Mouse (Mus musculus) MEL (cell line): ENCODE measurements around the gene Mitf. TPM values are rescaled to one million over a fixed set of nuclear protein-coding genes. Genes with fewer than 3 reads are reported as not detected.

Source experiments
- DNase-seq: peaks from one replicate; pipeline ENCODE4 v3.0.0; 2011; ENCODE audit warnings: low read depth, low spot score
- H3K27ac ChIP-seq: 2 replicates; pipeline ENCODE4 v1.5.1; 2012; ENCODE audit warnings: low read depth, mild to moderate bottlenecking, control low read depth, low read length, moderate library complexity; ENCODE audit not compliant: control insufficient read depth
- H3K27me3 ChIP-seq, 2 experiments: fragments of 150-350 bp in 1 of 2; sonication (generic) in 1 of 2; 2 replicates each; pipeline ENCODE4 v1.6.1; 2012; ENCODE audit warnings: low read length in 2 of 2, mild to moderate bottlenecking in 2 of 2, improper control_type of control experiment in 1 of 2, moderate library complexity in 1 of 2; ENCODE audit not compliant: insufficient read depth in 2 of 2, control insufficient read depth in 1 of 2
- H3K36me3 ChIP-seq, 2 experiments: 2 replicates each; pipeline ENCODE4 v1.6.1; 2012 to 2014; ENCODE audit warnings: low read length in 2 of 2, improper control_type of control experiment in 1 of 2, inconsistent platforms in 1 of 2, mild to moderate bottlenecking in 1 of 2; ENCODE audit not compliant: insufficient read depth in 2 of 2, control insufficient read depth in 1 of 2
- H3K4me1 ChIP-seq, 2 experiments: fragments of 150-350 bp in 1 of 2; sonication (generic) in 1 of 2; 2 replicates each; pipeline ENCODE4 v1.6.1; 2012; ENCODE audit warnings: low read length in 2 of 2, improper control_type of control experiment in 1 of 2, mild to moderate bottlenecking in 1 of 2; ENCODE audit not compliant: insufficient read depth in 2 of 2, control insufficient read depth in 1 of 2
- H3K4me3 ChIP-seq, 2 experiments: fragments of 150-350 bp in 1 of 2; sonication (generic) in 1 of 2; 2 replicates each; pipeline ENCODE4 v1.5.1; 2012; ENCODE audit warnings: low read depth in 2 of 2, low read length in 2 of 2, mild to moderate bottlenecking in 2 of 2, moderate library complexity in 2 of 2, control low read depth in 1 of 2, improper control_type of control experiment in 1 of 2; ENCODE audit not compliant: control insufficient read depth in 1 of 2, insufficient read depth in 1 of 2
- H3K79me2 ChIP-seq: 2 replicates; pipeline ENCODE4 v1.6.1; 2012; ENCODE audit warnings: mild to moderate bottlenecking, low read length, moderate library complexity; ENCODE audit not compliant: control insufficient read depth, poor library complexity, insufficient read depth
- H3K9ac ChIP-seq: 2 replicates; pipeline ENCODE4 v1.6.1; 2012; ENCODE audit warnings: low read depth, mild to moderate bottlenecking, control low read depth, low read length, moderate library complexity; ENCODE audit not compliant: control insufficient read depth, poor library complexity, severe bottlenecking
- H3K9me3 ChIP-seq: fragments of 150-350 bp; sonication (generic); replicated peaks from 2 replicates; pipeline ENCODE4 v1.6.1; 2012; ENCODE audit warnings: mild to moderate bottlenecking, low read length, improper control_type of control experiment, moderate library complexity; ENCODE audit not compliant: insufficient read depth
- CTCF ChIP-seq, 3 experiments: IDR thresholded peaks in 2 of 3; conservative IDR thresholded peaks in 1 of 3; 2 replicates each; pipeline ENCODE4 v1.5.1; 2011 to 2012; ENCODE audit warnings: low read length in 3 of 3, low read depth in 2 of 3, mild to moderate bottlenecking in 2 of 3, improper control_type of control experiment in 1 of 3, inconsistent platforms in 1 of 3, mixed read lengths in 1 of 3, moderate library complexity in 1 of 3; ENCODE audit not compliant: control insufficient read depth in 1 of 3, insufficient read depth in 1 of 3, poor library complexity in 1 of 3, severe bottlenecking in 1 of 3
- E2F4 ChIP-seq: IDR thresholded peaks from 2 replicates; pipeline ENCODE4 v1.6.1; 2011; ENCODE audit warnings: low read depth, low read length, improper control_type of control experiment, borderline replicate concordance
- HCFC1 ChIP-seq: IDR thresholded peaks from 2 replicates; pipeline ENCODE4 v1.6.1; 2012; ENCODE audit warnings: low read depth, mild to moderate bottlenecking, inconsistent platforms, low read length, improper control_type of control experiment, moderate library complexity
- JUND ChIP-seq: IDR thresholded peaks from 2 replicates; pipeline ENCODE4 v1.6.1; 2011; ENCODE audit warnings: low read depth, mild to moderate bottlenecking, improper control_type of control experiment, low read length
- MAFK ChIP-seq: IDR thresholded peaks from 2 replicates; pipeline ENCODE4 v1.6.1; 2011; ENCODE audit warnings: low read depth, mild to moderate bottlenecking, low read length, improper control_type of control experiment, borderline replicate concordance
- MEF2A ChIP-seq: IDR thresholded peaks from 2 replicates; pipeline ENCODE4 v1.6.1; 2014; ENCODE audit warnings: low read depth, mild to moderate bottlenecking, inconsistent platforms, low read length, improper control_type of control experiment; ENCODE audit not compliant: poor library complexity, insufficient replicate concordance, severe bottlenecking; ENCODE audit errors: extremely low read depth
- MYB ChIP-seq: IDR thresholded peaks from 2 replicates; pipeline ENCODE4 v1.6.1; 2011; ENCODE audit warnings: mild to moderate bottlenecking, low read depth, low read length, improper control_type of control experiment
- MYC ChIP-seq: IDR thresholded peaks from 2 replicates; pipeline ENCODE4 v1.6.1; 2011; ENCODE audit warnings: low read depth, mild to moderate bottlenecking, low read length, improper control_type of control experiment, moderate library complexity
- NRF1 ChIP-seq: IDR thresholded peaks from 2 replicates; pipeline ENCODE4 v1.6.1; 2014; ENCODE audit warnings: low read depth, mild to moderate bottlenecking, inconsistent platforms, low read length, improper control_type of control experiment, moderate library complexity; ENCODE audit not compliant: poor library complexity, insufficient read depth, severe bottlenecking
- POLR2AphosphoS2 ChIP-seq: IDR thresholded peaks from 2 replicates; pipeline ENCODE4 v1.6.1; 2011; ENCODE audit warnings: low read length, improper control_type of control experiment
- POLR2AphosphoS5 ChIP-seq: IDR thresholded peaks from 2 replicates; pipeline ENCODE4 v1.6.1; 2012; ENCODE audit warnings: low read depth, borderline replicate concordance, mild to moderate bottlenecking, inconsistent platforms, low read length, moderate library complexity, mixed read lengths
- RAD21 ChIP-seq: IDR thresholded peaks from 2 replicates; pipeline ENCODE4 v1.6.1; 2011; ENCODE audit warnings: mild to moderate bottlenecking, low read depth, low read length, improper control_type of control experiment
- RCOR1 ChIP-seq: IDR thresholded peaks from 2 replicates; pipeline ENCODE4 v1.6.1; 2012; ENCODE audit warnings: low read depth, mild to moderate bottlenecking, inconsistent platforms, low read length, improper control_type of control experiment
- SIN3A ChIP-seq: IDR thresholded peaks from 2 replicates; pipeline ENCODE4 v1.6.1; 2012; ENCODE audit warnings: low read length, improper control_type of control experiment, inconsistent platforms
- TAL1 ChIP-seq: IDR thresholded peaks from 2 replicates; pipeline ENCODE4 v1.6.1; 2012; ENCODE audit warnings: mild to moderate bottlenecking, inconsistent platforms, low read length, moderate library complexity, mixed read lengths
- UBTF ChIP-seq: IDR thresholded peaks from 2 replicates; pipeline ENCODE4 v1.6.1; 2012; ENCODE audit warnings: low read depth, mild to moderate bottlenecking, inconsistent platforms, low read length, improper control_type of control experiment, moderate library complexity, borderline replicate concordance; ENCODE audit not compliant: insufficient read depth
- ZKSCAN1 ChIP-seq: IDR thresholded peaks from 2 replicates; pipeline ENCODE4 v1.6.1; 2012; ENCODE audit warnings: low read depth, mild to moderate bottlenecking, inconsistent platforms, low read length, improper control_type of control experiment, moderate library complexity
- ZNF384 ChIP-seq: IDR thresholded peaks from 2 replicates; pipeline ENCODE4 v1.6.1; 2012; ENCODE audit warnings: low read depth, mild to moderate bottlenecking, inconsistent platforms, low read length, improper control_type of control experiment
- polyA plus RNA-seq, 2 experiments: library from polyadenylated mRNA; stranded (reverse) in 1 of 2; unstranded in 1 of 2; fragments of >175 nt in 1 of 2; fragments of >200 nt in 1 of 2; gene quantifications; 2 replicates each; pipeline versions ENCODE4 v1.2.1 to v1.2.4; 2012; ENCODE audit warnings: low replicate concordance in 2 of 2, low read depth in 1 of 2; ENCODE audit not compliant: insufficient read length in 2 of 2, insufficient read depth in 1 of 2, missing spikeins in 1 of 2
- total RNA-seq: library from RNA; depleted of rRNA; stranded (reverse); fragments of 300-350 nt; gene quantifications from 2 replicates; pipeline ENCODE4 v1.2.3, GENCODE M21; 2012

Gene Mitf
- total and polyA plus RNA-seq, 3 experiments: 1.8 to 2.1 TPM; not detected in 1

DNA sequence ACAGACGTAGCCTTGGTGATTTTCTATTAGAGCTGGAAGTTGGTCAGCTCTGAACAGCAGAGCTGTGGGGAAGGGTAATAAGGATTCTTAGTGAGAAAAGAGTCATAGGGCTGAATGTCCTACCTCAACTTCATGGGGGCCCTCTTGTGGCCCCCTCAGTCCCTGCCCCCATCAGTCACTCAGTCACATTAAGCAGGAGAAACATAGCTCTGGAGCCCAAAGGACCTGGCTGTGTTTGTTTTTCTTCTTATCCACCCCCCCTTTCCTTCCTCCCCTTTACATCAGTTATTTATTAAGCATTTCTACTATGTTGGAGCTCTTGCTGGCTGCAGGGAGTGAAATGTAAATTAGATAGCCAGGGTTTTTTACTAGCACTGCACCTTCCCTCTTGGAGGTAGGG is 10.0 kb downstream of the Mitf start:
- Histone ChIP-seq H3K4me3 (no peak overlapping the region), H3K4me1 (0 out of 4 replicates have a peak, but pooled peaks cover 0 to 4% of the 10 kb centered on the region in 2 experiments), H3K27ac (no peak overlapping the region), H3K9me3 (no peaks in the 10 kb centered on the region), H3K9ac (no peak overlapping the region), H3K79me2 (no peaks in the 10 kb centered on the region), H3K36me3 (peaks cover 0 to 5% of the 10 kb centered on the region in 2 experiments; a peak in 2 of 4 replicates), H3K27me3 (no peaks in the 10 kb centered on the region)
- no peak for DNase-seq
- no peak for TF ChIP-seq CTCF (IDR thresholded peaks at IDR 0.05 in 2 of 3, conservative IDR thresholded peaks at IDR 0.05 in 1 of 3; ENCODE audit: control insufficient read depth in 1 of 3, insufficient read depth in 1 of 3, low read depth in 2 of 3, low read length in 3 of 3, poor library complexity in 1 of 3, severe bottlenecking in 1 of 3)
- no peak for TF ChIP-seq HCFC1
- TF ChIP-seq POLR2AphosphoS2: no peak

- 0 out of 4 replicates have a peak, but pooled peaks cover 0 to 4% of the 10 kb centered on the region in 2 experiments for H3K4me1 ChIP-seq
- H3K27me3 ChIP-seq: no peaks in the 10 kb centered on the region
- H3K9ac ChIP-seq: no peak overlapping the region
- DNase-seq: no peak
- no peak for TF ChIP-seq MYB
- no peak for TF ChIP-seq HCFC1
- TF ChIP-seq MYC: no peak
- TF ChIP-seq JUND: no peak
- no peak for TF ChIP-seq ZKSCAN1
- TF ChIP-seq NRF1: no peak
- no peak for TF ChIP-seq UBTF
- TF ChIP-seq, all 39 proteins: peak for 0
- H3K27ac ChIP-seq: no peak overlapping the region
- H3K79me2 ChIP-seq: no peaks in the 10 kb centered on the region
- H3K9me3 ChIP-seq: no peaks in the 10 kb centered on the region
- peaks cover 0 to 5% of the 10 kb centered on the region in 2 experiments; a peak in 2 of 4 replicates for H3K36me3 ChIP-seq
- H3K4me3 ChIP-seq: no peak overlapping the region
Measured at GRCm38 (mm10) chr6:97818128-97818527, 11.3 kb downstream of the Mitf start.

- TF ChIP-seq SIN3A: no peak
- TF ChIP-seq TAL1: no peak
- no peak for TF ChIP-seq MAFK
- no peak for TF ChIP-seq E2F4
- no peak for TF ChIP-seq ZNF384
- TF ChIP-seq POLR2AphosphoS5: no peak
- no peak for TF ChIP-seq RAD21
- no peak for TF ChIP-seq MEF2A
- no peak for TF ChIP-seq RCOR1
- no peak overlapping the region for H3K27ac ChIP-seq
Measured at GRCm38 (mm10) chr6:97818948-97819347, 12.1 kb downstream of the Mitf start.

More at GRCm38 (mm10) chr6:97818948-97819347, 12.1 kb downstream of the Mitf start:
- H3K36me3 ChIP-seq: peaks cover 0 to 5% of the 10 kb centered on the region in 2 experiments; a peak in 2 of 4 replicates
- no peaks in the 10 kb centered on the region for H3K9me3 ChIP-seq
- H3K9ac ChIP-seq: no peak overlapping the region
- H3K4me3 ChIP-seq: no peak overlapping the region
- H3K4me1 ChIP-seq: 0 out of 4 replicates have a peak, but pooled peaks cover 0 to 4% of the 10 kb centered on the region in 2 experiments
- no peak for DNase-seq
- H3K27me3 ChIP-seq: no peaks in the 10 kb centered on the region
- no peaks in the 10 kb centered on the region for H3K79me2 ChIP-seq
